Mouse (Mus musculus): ENCODE measurements around the gene Tshz2. TPM values are rescaled to one million over a fixed set of nuclear protein-coding genes. Genes with fewer than 3 reads are reported as not detected.
A peak's percentile ranks its signal among the peaks of the same experiment; 100 is the strongest.

Tshz2 gene
- polyA plus RNA-seq, 1 experiment: 42.6 TPM

GRCm38 (mm10) chr2:169673786-169674185 is 41.0 kb downstream of the Tshz2 start:
- TF ChIP-seq POLR2A (IDR thresholded peaks at IDR 0.05; ENCODE audit: borderline replicate concordance, extremely low read depth, insufficient read depth, insufficient read length, poor library complexity, severe bottlenecking): no peak
- TF ChIP-seq CTCF (IDR thresholded peaks at IDR 0.05; ENCODE audit: borderline replicate concordance, extremely low read depth, insufficient read depth, insufficient read length): no peak
- no peak for DNase-seq (ENCODE audit: low read depth)

- no peak for DNase-seq (ENCODE audit: low read depth)
Measured at GRCm38 (mm10) chr2:169674209-169674608, 41.4 kb downstream of the Tshz2 start.

GRCm38 (mm10) chr2:169679264-169679663 is 46.5 kb downstream of the Tshz2 start:
- TF ChIP-seq CTCF (IDR thresholded peaks at IDR 0.05; ENCODE audit: borderline replicate concordance, extremely low read depth, insufficient read depth, insufficient read length): no peak
- TF ChIP-seq POLR2A (IDR thresholded peaks at IDR 0.05; ENCODE audit: borderline replicate concordance, extremely low read depth, insufficient read depth, insufficient read length, poor library complexity, severe bottlenecking): no peak

More at GRCm38 (mm10) chr2:169674209-169674608, 41.4 kb downstream of the Tshz2 start:
- TF ChIP-seq CTCF (IDR thresholded peaks at IDR 0.05; ENCODE audit: borderline replicate concordance, extremely low read depth, insufficient read depth, insufficient read length) (no peak), POLR2A (IDR thresholded peaks at IDR 0.05; ENCODE audit: borderline replicate concordance, extremely low read depth, insufficient read depth, insufficient read length, poor library complexity, severe bottlenecking) (no peak)

GRCm38 (mm10) chr2:169679951-169680350 is 47.1 kb downstream of the Tshz2 start:
- DNase-seq (ENCODE audit: low read depth): peak; percentile 69
- no peak for TF ChIP-seq POLR2A (IDR thresholded peaks at IDR 0.05; ENCODE audit: borderline replicate concordance, extremely low read depth, insufficient read depth, insufficient read length, poor library complexity, severe bottlenecking)
- TF ChIP-seq CTCF (IDR thresholded peaks at IDR 0.05; ENCODE audit: borderline replicate concordance, extremely low read depth, insufficient read depth, insufficient read length): no peak

More at GRCm38 (mm10) chr2:169679264-169679663, 46.5 kb downstream of the Tshz2 start:
- no peak for DNase-seq (ENCODE audit: low read depth)

- TF ChIP-seq POLR2A (IDR thresholded peaks at IDR 0.05; ENCODE audit: borderline replicate concordance, extremely low read depth, insufficient read depth, insufficient read length, poor library complexity, severe bottlenecking) (no peak), CTCF (IDR thresholded peaks at IDR 0.05; ENCODE audit: borderline replicate concordance, extremely low read depth, insufficient read depth, insufficient read length) (0 out of 2 replicates have a peak, but pooled peaks have one; percentile 21)
- no peak for DNase-seq (ENCODE audit: low read depth)
Measured at GRCm38 (mm10) chr2:169685260-169685659, 52.4 kb downstream of the Tshz2 start.

- no peak for TF ChIP-seq CTCF (IDR thresholded peaks at IDR 0.05; ENCODE audit: borderline replicate concordance, extremely low read depth, insufficient read depth, insufficient read length)
- no peak for TF ChIP-seq POLR2A (IDR thresholded peaks at IDR 0.05; ENCODE audit: borderline replicate concordance, extremely low read depth, insufficient read depth, insufficient read length, poor library complexity, severe bottlenecking)
- no peak for DNase-seq (ENCODE audit: low read depth)
Measured at GRCm38 (mm10) chr2:169685747-169686146, 52.9 kb downstream of the Tshz2 start.

- no peak for TF ChIP-seq CTCF (IDR thresholded peaks at IDR 0.05; ENCODE audit: borderline replicate concordance, extremely low read depth, insufficient read depth, insufficient read length)
- no peak for TF ChIP-seq POLR2A (IDR thresholded peaks at IDR 0.05; ENCODE audit: borderline replicate concordance, extremely low read depth, insufficient read depth, insufficient read length, poor library complexity, severe bottlenecking)
- DNase-seq (ENCODE audit: low read depth): peak; percentile 55
Measured at GRCm38 (mm10) chr2:169686697-169687430, 54.1 kb downstream of the Tshz2 start.

GRCm38 (mm10) chr2:169690054-169690453 is 57.2 kb downstream of the Tshz2 start:
- TF ChIP-seq CTCF (IDR thresholded peaks at IDR 0.05; ENCODE audit: borderline replicate concordance, extremely low read depth, insufficient read depth, insufficient read length) (no peak), POLR2A (IDR thresholded peaks at IDR 0.05; ENCODE audit: borderline replicate concordance, extremely low read depth, insufficient read depth, insufficient read length, poor library complexity, severe bottlenecking) (no peak)
- no peak for DNase-seq (ENCODE audit: low read depth)

GRCm38 (mm10) chr2:169694494-169694893 is 61.7 kb downstream of the Tshz2 start:
- TF ChIP-seq POLR2A (IDR thresholded peaks at IDR 0.05; ENCODE audit: borderline replicate concordance, extremely low read depth, insufficient read depth, insufficient read length, poor library complexity, severe bottlenecking) (no peak), CTCF (IDR thresholded peaks at IDR 0.05; ENCODE audit: borderline replicate concordance, extremely low read depth, insufficient read depth, insufficient read length) (no peak)
- no peak for DNase-seq (ENCODE audit: low read depth)

- TF ChIP-seq POLR2A (IDR thresholded peaks at IDR 0.05; ENCODE audit: borderline replicate concordance, extremely low read depth, insufficient read depth, insufficient read length, poor library complexity, severe bottlenecking) (no peak), CTCF (IDR thresholded peaks at IDR 0.05; ENCODE audit: borderline replicate concordance, extremely low read depth, insufficient read depth, insufficient read length) (no peak)
- DNase-seq (ENCODE audit: low read depth): peak; percentile 67
Measured at GRCm38 (mm10) chr2:169695025-169695424, 62.2 kb downstream of the Tshz2 start.

- no peak for TF ChIP-seq POLR2A (IDR thresholded peaks at IDR 0.05; ENCODE audit: borderline replicate concordance, extremely low read depth, insufficient read depth, insufficient read length, poor library complexity, severe bottlenecking)
- TF ChIP-seq CTCF (IDR thresholded peaks at IDR 0.05; ENCODE audit: borderline replicate concordance, extremely low read depth, insufficient read depth, insufficient read length): no peak
Measured at GRCm38 (mm10) chr2:169699141-169699540, 66.3 kb downstream of the Tshz2 start.

More at GRCm38 (mm10) chr2:169699141-169699540, 66.3 kb downstream of the Tshz2 start:
- DNase-seq (ENCODE audit: low read depth): no peak
